26 mouse cellular contexts compared by ENCODE assay signal in the genomic region with DNA sequence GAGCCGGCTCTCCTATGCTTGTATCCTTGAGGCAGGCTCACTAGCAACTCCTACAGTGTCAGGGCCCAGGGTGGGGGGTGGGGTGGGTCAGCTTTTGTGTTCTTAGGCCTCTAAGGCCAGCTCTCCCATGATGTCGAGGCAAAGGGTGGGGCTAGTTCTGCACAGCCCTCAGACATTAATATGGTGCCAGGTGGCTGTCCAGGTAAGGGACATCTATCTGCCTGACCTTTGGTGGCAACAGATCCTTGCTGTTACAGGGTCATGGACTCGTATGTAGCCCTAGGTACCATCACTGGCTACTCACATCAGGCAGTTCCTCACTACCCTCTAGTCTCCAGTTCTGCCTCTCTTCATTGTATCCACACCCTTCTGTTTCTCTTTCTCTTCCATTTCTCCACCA.
"Had no signal": no experiment of that assay in that cellular context is flagged by ENCODE, and none has a peak within 500 bp of the region (broad histone marks: within the 10 kb centered on the region; RNA-seq: fewer than 3 reads in every experiment).

No protein-coding gene starts in this region.

- DNase-seq: forebrain, postnatal 0 days; gastrocnemius, adult 2 months; gastrocnemius, postnatal 10 days; gastrocnemius, postnatal 25 days; heart, adult 2 months; heart, postnatal 14 days; heart, postnatal 4 days; kidney, adult 2 months; kidney, adult 9 months; kidney, postnatal 10 days; kidney, postnatal 25 days; kidney, postnatal 4 days; liver, embryonic 13.5 days; lung, adult 18-20 months had no signal

- H3K9me3 ChIP-seq: heart, embryonic 13.5 days; heart, embryonic 15.5 days; hindbrain, embryonic 15.5 days; intestine, embryonic 15.5 days; kidney, embryonic 15.5 days; limb, embryonic 13.5 days; limb, embryonic 15.5 days; liver, embryonic 13.5 days; liver, embryonic 15.5 days had no signal

- H3K4me3 ChIP-seq: gastrocnemius, adult 2 months; heart, adult 2 months; heart, embryonic 13.5 days; heart, embryonic 15.5 days; hindbrain, embryonic 15.5 days; intestine, embryonic 15.5 days; kidney, embryonic 15.5 days; layer of hippocampus, adult 2 months; left cerebral cortex, adult 2 months; limb, embryonic 13.5 days; limb, embryonic 15.5 days; liver, embryonic 13.5 days; liver, embryonic 15.5 days had no signal

- H3K4me1 ChIP-seq: intestine, embryonic 15.5 days had no signal

- H3K4me2 ChIP-seq: heart, embryonic 13.5 days; heart, embryonic 15.5 days; hindbrain, embryonic 15.5 days; intestine, embryonic 15.5 days; kidney, embryonic 15.5 days; limb, embryonic 13.5 days; limb, embryonic 15.5 days; liver, embryonic 13.5 days; liver, embryonic 15.5 days had no signal

- ATAC-seq: forebrain, postnatal 0 days; inflammation-experienced regulatory T-cells, adult 6 months; intestine, embryonic 15.5 days; intestine, postnatal 0 days had no signal

- H3K9ac ChIP-seq: forebrain, postnatal 0 days; heart, embryonic 15.5 days; hindbrain, embryonic 15.5 days; intestine, embryonic 15.5 days; kidney, embryonic 15.5 days; limb, embryonic 13.5 days; limb, embryonic 15.5 days; liver, embryonic 13.5 days; liver, embryonic 15.5 days had no signal

- H3K27ac ChIP-seq: heart, adult 2 months; heart, embryonic 13.5 days; heart, embryonic 15.5 days; hindbrain, embryonic 15.5 days; intestine, embryonic 15.5 days; kidney, embryonic 15.5 days; layer of hippocampus, adult 2 months; left cerebral cortex, adult 2 months; limb, embryonic 13.5 days; limb, embryonic 15.5 days; liver, embryonic 13.5 days; liver, embryonic 15.5 days had no signal

- H3K27me3 ChIP-seq: heart, embryonic 13.5 days; heart, embryonic 15.5 days; hindbrain, embryonic 15.5 days; intestine, embryonic 15.5 days; kidney, embryonic 15.5 days; limb, embryonic 13.5 days; limb, embryonic 15.5 days; liver, embryonic 13.5 days; liver, embryonic 15.5 days had no signal

- H3K36me3 ChIP-seq: heart, embryonic 13.5 days; heart, embryonic 15.5 days; hindbrain, embryonic 15.5 days; intestine, embryonic 15.5 days; kidney, embryonic 15.5 days; limb, embryonic 13.5 days; limb, embryonic 15.5 days; liver, embryonic 13.5 days; liver, embryonic 15.5 days had no signal
